Mouse (Mus musculus): Measurements from ENCODE around the gene Myom1.
"Not testable (repeated sequence)": the region's sequence is repeated elsewhere in the genome, so short reads cannot be mapped to it uniquely, and the experiment has no call there.

The Myom1 gene

DNA sequence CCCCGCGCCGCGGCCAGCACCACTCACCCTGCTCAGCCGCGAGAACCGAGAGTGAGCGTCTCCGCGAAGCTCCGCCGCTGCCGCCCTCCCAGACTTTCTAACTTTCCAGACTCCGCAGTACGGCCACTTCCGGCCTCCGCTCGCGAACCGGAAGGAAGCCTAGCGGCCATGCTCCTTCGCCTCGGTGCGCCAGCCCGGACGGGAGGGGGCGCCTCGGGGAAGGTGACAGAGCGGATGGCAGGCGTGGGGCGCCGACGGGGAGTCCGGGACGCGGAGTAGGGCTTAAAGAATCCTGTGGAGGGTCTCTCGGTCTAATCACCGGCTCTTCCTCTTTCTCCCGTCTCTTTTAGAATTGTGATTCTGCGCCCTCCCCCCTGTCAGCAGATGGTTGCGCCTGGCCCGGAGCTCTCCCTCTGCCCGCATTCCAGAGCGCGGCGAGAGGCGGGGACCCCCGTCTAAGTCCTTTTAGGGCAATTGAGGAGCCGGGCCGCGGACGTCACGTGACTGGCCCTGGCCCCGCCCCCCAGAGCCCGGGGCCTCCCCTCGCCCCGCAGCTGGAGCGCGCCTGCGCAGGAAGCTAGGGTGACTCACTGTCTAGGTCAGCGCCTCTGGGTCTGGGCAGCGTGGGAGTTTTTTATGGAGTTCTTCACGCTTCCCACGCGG is at the start of gene Myom1:
Gene Myom1, plus strand, starts transcription at position 553 of the 663 bp plus-strand sequence.
- peak; percentile 96 for DNase-seq (ENCODE audit: low spot score)

DNA sequence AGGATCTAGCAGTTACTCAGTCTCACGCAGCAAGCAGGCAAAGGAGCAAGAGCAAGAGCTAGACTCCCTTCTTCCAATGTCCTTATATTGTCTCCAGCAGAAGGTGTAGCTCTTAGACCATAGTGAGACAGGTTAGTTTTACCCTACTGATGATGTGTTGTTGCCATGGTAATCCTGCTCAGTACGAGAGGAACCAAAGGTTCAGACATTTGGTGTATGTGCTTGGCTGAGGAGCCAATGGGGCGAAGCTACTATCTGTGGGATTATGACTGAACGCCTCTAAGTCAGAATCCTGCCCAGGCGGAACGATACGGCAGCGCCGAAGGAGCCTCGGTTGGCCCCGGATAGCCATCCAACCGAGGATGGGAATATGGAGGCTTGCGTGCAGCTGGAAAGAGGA is 38.9 kb upstream of the Myom1 start:
- DNase-seq (ENCODE audit: low spot score), result peak; percentile 96

- DNase-seq (ENCODE audit: low spot score), result no peak
These were observed 37.2 kb upstream of the Myom1 start for GRCm38 (mm10) chr17:70965281-70965680.

DNA sequence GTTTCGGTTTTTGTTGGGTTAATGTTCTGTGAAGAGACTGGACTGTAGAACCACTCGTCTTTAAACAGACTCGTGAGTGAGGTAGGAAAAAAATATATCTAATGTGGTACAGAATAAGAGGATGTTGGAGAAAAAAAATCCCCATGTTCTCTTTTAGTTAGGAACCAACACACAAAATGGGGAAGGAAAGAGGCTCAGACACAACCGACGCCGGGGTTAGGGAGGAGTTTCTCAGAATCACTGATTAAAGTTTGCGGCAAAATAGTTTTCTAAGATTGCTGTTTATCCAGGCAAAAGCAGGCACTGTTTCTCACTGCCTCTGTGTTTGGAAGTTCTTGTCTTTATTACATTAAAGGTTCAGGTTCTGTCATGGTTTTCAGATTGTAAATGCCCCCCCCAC is 36.3 kb upstream of the Myom1 start:
- no peak for DNase-seq (ENCODE audit: low spot score)

- no peak for DNase-seq (ENCODE audit: low spot score)
These were observed 35.2 kb upstream of the Myom1 start for GRCm38 (mm10) chr17:70967191-70967590.

DNA sequence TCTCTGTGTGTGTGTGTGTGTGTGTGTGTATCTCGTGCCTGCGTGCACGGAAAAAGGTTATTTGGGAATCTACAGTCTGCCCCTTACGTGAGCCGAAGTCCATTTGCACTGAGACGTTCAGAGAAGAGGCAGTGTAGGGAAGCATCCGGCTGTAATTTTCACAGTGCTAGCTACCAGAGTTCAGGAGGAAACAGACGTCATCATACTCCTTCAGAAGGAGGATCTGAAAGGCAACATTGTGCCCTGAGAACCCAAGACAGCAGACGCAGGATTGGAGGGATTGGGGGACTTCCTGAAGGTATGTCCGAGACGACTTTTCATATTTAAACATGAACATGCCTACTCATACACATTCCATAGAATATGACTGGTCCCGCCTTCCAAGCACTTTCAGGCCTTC is 34.8 kb upstream of the Myom1 start:
- DNase-seq (ENCODE audit: low spot score), result no peak

DNA sequence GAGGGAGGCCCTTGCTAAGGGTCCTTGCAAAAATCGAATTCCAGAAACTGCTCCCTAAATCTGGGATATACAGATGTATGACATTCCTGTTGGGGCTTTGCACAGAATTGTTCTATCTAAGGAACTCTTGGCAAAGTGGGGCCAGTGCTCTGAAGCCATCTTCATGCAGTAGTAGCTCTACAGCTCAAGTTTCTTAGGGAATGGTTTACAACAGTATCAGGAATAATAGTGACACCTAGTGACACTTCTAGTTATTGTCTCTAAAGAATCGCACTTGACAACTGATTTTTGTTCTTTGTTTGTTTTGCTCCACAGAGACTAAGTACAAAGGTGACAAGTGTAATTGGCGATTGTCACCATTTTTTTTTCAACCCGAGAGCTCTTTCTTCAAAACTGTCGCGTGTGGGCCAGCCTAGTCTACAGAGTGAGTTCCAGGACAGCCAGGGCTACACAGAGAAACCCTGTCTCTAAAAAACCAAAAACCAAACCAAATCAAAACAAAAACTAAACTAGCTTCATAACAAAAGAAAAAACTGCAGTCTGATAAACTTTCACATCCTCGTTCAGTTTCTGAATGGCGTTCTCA is 33.7 kb upstream of the Myom1 start:
- DNase-seq (ENCODE audit: low spot score), result no peak

DNA sequence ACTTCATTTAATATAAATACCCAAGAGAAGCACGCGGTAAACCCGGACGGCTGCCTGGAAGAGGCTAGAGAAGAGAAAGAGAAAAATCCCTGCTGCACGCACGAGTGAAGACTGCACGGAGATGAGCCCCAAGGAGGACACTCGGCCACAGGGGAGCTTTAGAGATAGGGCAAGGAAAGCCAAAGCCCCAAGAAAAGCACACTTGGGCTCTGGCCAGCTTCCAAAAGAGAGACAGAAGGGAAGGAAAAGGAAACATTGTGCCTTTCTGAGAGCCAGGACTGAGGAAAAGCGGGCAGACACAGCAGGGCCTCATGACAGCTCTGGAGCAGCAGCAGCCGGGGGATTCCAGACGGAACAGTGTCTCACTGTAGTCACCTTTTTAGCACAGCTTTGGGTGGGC is 31.2 kb upstream of the Myom1 start:
- no peak for DNase-seq (ENCODE audit: low spot score)

DNA sequence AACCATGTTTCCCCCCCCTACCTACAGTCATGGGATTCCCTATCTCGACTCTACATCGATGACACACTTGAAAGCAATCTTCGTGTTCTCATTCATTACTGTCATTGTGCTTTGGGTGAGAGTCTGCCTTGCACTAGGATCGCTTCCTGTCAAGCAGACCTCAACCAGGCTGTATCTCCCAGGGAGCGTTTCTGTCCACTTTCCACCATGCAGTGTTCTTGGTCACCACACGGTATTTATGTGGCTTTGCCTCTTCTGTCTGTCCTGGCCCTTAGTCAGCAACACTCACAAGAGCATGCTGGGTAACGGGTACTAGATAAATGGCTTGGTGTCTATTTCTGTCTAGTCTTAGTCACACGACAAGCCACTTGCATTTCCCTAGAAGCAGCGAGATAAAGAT is 29.0 kb upstream of the Myom1 start:
- no peak for DNase-seq (ENCODE audit: low spot score)

- DNase-seq (ENCODE audit: low spot score), result not testable (repeated sequence)
These were observed 28.4 kb upstream of the Myom1 start for GRCm38 (mm10) chr17:70974065-70974464.

GRCm38 (mm10) chr17:70977799-70978198 is 24.6 kb upstream of the Myom1 start:
- DNase-seq (ENCODE audit: low spot score), result no peak

DNA sequence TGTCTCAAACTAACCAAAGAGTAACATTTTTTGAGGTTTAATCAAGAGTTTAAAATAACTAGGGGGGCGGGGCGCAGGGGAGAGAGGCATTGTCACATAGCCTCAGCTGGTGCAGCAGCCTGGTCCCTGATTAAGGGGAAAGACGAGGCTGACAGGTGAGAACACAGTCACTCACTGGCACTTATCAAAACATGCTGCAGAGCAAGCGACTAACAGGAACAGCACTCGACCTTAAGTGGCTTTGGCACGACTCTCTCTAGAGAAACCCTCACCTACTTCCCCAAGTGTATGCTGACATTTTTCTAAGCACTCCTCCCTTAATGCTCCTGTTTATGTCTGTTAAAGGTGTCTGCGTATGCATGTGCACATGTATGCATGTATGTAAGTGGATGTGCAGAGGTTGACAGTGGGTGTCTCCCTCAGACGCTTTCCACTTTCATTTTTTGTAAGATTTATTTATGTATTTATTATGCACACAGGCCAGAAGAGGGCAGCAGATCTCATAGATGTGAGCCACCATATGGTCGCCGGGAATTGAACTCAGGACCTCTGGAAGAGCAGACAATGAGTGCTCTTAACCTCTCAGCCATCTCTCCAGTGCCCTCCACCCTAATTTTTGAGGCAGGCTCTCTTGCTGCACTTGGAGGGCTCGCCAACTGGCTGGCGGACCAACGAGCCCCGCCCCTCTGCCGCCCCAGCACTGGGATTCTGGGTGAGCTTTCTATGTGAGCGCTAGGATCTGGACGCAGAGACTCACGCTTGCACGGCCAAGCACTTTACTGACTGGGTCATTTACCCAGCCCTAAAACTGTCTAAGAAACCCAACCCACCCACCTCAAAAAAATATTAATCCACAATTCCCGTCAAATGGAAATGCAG is 22.8 kb upstream of the Myom1 start:
- DNase-seq (ENCODE audit: low spot score), result no peak

GRCm38 (mm10) chr17:70985501-70986354 is 16.7 kb upstream of the Myom1 start:
- DNase-seq (ENCODE audit: low spot score), result no peak

GRCm38 (mm10) chr17:70986355-70986740 is 16.1 kb upstream of the Myom1 start:
- no peak for DNase-seq (ENCODE audit: low spot score)

DNA sequence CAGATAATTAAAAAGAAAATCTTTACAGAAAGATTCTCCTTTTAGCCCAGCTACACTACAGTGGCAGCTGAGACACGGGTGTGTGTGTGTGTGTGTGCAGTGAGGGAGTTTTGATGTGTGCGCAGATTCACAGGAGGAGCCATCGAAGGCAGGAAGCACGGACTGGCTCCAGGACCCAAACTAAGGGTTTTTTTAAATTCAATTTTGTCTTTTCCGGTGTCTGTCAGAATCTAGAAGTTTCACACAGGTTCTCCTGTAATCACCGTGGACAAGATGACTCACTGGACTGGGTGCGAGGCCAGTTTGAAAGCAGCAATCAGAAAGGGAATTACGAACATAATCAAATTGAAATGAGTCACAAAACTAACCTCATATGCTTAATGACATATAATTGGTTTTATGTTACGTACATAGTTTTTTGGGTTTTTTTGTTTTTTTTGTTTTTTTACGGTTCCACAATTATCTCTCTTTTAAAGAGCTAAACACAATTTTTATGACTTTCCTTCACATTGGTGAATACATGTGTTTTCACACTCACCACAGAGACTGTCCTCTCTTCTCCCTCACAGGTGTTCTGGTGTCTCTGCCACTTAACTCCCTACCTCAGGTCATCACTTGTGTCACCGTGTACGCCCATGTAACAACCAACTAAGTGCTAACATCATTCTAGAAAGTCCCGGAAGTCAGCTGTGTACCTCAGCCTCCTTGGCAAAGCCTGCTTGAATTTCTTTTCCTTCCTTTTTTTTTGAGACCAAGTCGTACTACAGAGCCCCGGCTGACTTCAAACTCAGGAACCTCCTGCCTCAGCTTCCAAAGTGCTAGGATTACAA is 15.4 kb upstream of the Myom1 start:
- DNase-seq (ENCODE audit: low spot score), result no peak

DNA sequence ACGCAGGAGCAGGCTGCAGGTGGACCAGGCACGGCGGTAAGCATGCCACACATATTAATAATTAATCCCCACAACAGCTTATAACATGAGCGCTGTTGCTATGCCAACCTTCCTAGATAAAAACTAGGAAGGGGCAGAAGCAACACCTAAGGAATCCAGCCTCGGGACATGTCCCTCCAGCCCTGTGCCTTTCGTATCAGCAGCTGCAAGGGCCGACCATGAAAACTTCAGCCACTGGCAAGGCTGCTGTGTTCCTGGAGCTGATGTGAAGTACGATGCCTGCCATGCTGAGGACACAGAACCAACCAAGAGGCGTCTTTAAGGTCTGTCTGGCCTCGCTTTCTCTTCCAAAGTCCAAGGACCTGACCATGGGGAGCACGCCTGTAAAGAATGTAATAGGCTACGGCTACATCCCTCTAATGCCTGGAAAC is 14.1 kb upstream of the Myom1 start:
- DNase-seq (ENCODE audit: low spot score), result no peak

DNA sequence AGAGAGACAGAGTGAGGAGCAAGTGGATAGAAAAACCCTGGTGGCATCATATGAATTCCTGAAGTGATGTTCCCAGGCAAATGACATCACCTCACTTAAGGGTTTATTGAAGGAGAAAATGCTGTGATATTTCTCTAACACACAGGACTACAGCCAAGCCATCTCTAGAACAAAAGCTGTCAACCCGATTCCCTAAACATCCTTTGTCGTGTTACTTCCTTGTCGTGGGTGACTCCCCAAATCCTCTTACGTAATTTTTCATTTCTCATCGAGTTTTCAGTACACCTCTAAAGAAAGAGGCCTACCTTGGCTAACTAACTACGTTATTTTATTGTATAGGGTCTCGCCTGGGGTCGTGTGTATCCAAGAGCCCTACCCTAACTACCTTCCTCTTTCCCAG is 13.0 kb upstream of the Myom1 start:
- DNase-seq (ENCODE audit: low spot score), result no peak

GRCm38 (mm10) chr17:70989991-70990390 is 12.4 kb upstream of the Myom1 start:
- no peak for DNase-seq (ENCODE audit: low spot score)

GRCm38 (mm10) chr17:70990403-70991303 is 11.8 kb upstream of the Myom1 start:
- peak; percentile 64 for DNase-seq (ENCODE audit: low spot score)

All from left cerebral cortex, adult 11 months (tissue).